Mouse (Mus musculus) spleen, adult 2 months (tissue): ENCODE measurements around the gene Arhgef3.

Experiments used
- CTCF ChIP-seq: fragments of 200-500 bp; IDR thresholded peaks from 2 replicates; pipeline ENCODE4 v1.5.1; 2011; ENCODE audit warnings: mild to moderate bottlenecking, inconsistent platforms; ENCODE audit not compliant: insufficient read depth, insufficient read length, insufficient replicate concordance; ENCODE audit errors: extremely low read depth
- POLR2A ChIP-seq: fragments of 200-500 bp; IDR thresholded peaks from 2 replicates; pipeline ENCODE4 v1.6.1; 2011; ENCODE audit warnings: low read depth, low read length, inconsistent platforms

GRCm38 (mm10) chr14:27319386-27319785 is 204.7 kb downstream of the Arhgef3 start:
- no peak for TF ChIP-seq CTCF
- TF ChIP-seq POLR2A = no peak
